Mouse (Mus musculus) C2C12 (cell line): ENCODE data around the gene Slc38a10. TPM values are rescaled to one million over a fixed set of nuclear protein-coding genes. Genes with fewer than 3 reads are reported as not detected.

Experiments used
- H3K27me3 ChIP-seq: one replicate; pipeline ENCODE4 v1.6.1; 2011; ENCODE audit not compliant: control insufficient read depth, insufficient read depth, insufficient read length
- H3K36me3 ChIP-seq: one replicate; pipeline ENCODE4 v1.6.1; 2011; ENCODE audit not compliant: control insufficient read depth, insufficient read depth
- H3K4me3 ChIP-seq: one replicate; pipeline ENCODE4 v1.5.1; 2011; ENCODE audit warnings: mild to moderate bottlenecking, control low read depth; ENCODE audit not compliant: poor library complexity, insufficient read depth, severe bottlenecking
- H3K79me2 ChIP-seq: one replicate; pipeline ENCODE4 v1.6.1; 2011; ENCODE audit not compliant: control insufficient read depth, insufficient read depth
- H3K79me3 ChIP-seq: one replicate; pipeline ENCODE4 v1.6.1; 2011; ENCODE audit warnings: low read depth, control low read depth
- H3ac ChIP-seq: one replicate; pipeline ENCODE3; 2011; ENCODE audit warnings: low read depth; ENCODE audit not compliant: control insufficient read depth, insufficient read length
- CEBPB ChIP-seq: IDR thresholded peaks from one replicate; pipeline ENCODE4 v1.6.1; 2011; ENCODE audit warnings: low read depth, mild to moderate bottlenecking, control low read depth, moderate library complexity
- CTCF ChIP-seq: IDR thresholded peaks from one replicate; pipeline ENCODE4 v1.5.1; 2011; ENCODE audit not compliant: control insufficient read depth, insufficient read depth, insufficient read length
- FOSL1 ChIP-seq: IDR thresholded peaks from one replicate; pipeline ENCODE4 v1.8.0; 2011; ENCODE audit warnings: mild to moderate bottlenecking, low read length; ENCODE audit not compliant: poor library complexity, insufficient read depth, severe bottlenecking
- MAX ChIP-seq: IDR thresholded peaks from one replicate; pipeline ENCODE4 v1.6.1; 2011; ENCODE audit warnings: mild to moderate bottlenecking, control low read depth
- MYOD1 ChIP-seq: IDR thresholded peaks from one replicate; pipeline ENCODE4 v1.6.1; 2011; ENCODE audit warnings: low read depth; ENCODE audit not compliant: control insufficient read depth, insufficient read length
- MYOG ChIP-seq: IDR thresholded peaks from one replicate; pipeline ENCODE4 v1.6.1; 2011; ENCODE audit not compliant: control insufficient read depth, insufficient read length; ENCODE audit errors: extremely low read depth
- USF1 ChIP-seq: IDR thresholded peaks from one replicate; pipeline ENCODE4 v1.6.1; 2011; ENCODE audit warnings: low read depth, mild to moderate bottlenecking, control low read depth, moderate library complexity
- polyA plus RNA-seq: library from polyadenylated mRNA; unstranded; fragments of >200 nt; fragmentation: generic; extraction: Trizol; gene quantifications from one replicate; pipeline ENCODE4 v1.2.1, GENCODE M21; 2012; ENCODE audit warnings: missing spikeins

Gene Slc38a10
- polyA plus RNA-seq, 1 experiment = 71.6 TPM

DNA sequence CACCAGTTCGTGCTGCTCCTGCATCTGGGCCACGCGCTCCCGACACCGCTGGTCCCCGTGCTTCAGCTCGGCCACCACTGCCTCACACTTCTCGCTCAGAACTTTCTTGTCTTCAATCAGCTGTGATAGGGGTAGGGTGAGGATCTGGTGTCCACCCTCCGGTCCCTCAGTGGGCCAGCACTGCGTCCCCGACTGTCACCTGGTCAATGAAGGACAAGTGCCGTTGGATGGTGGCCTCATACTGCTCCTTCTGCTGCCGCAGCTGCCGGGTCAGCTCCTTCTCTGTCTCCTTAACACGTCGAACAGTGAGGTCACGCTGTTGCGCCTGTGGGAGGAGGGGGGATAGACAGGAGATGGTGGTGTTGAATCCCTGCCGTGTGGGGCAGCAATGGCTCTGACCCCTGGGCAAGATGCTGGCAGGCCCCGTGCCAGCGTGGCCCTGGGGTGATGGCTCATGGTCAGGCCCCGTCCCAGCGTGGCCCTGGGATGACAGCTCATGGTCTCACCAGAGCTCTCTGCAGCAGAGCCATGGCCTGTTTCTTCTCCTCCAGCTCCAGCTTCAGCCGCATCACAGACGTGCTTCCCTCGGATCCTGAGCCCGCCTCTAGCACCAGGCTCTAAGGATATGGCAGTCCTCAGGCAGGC is 80.7 kb downstream of the Slc38a10 start:
- no peaks in the 10 kb centered on the region for H3K79me3 ChIP-seq
- TF ChIP-seq MYOD1 = no peak
- no peak overlapping the region for H3ac ChIP-seq
- no peaks in the 10 kb centered on the region for H3K79me2 ChIP-seq
- H3K4me3 ChIP-seq = no peak overlapping the region
- H3K36me3 ChIP-seq = no peaks in the 10 kb centered on the region
- H3K27me3 ChIP-seq = no peaks in the 10 kb centered on the region

- H3K79me3 ChIP-seq = no peaks in the 10 kb centered on the region
- H3K27me3 ChIP-seq = no peaks in the 10 kb centered on the region
- no peak overlapping the region for H3K4me3 ChIP-seq
- H3K79me2 ChIP-seq = no peaks in the 10 kb centered on the region
- H3K36me3 ChIP-seq = no peaks in the 10 kb centered on the region
- H3ac ChIP-seq = no peak overlapping the region
- no peak for TF ChIP-seq CTCF
- TF ChIP-seq FOSL1 = no peak
Observed at GRCm38 (mm10) chr11:120069261-120069660, 81.9 kb downstream of the Slc38a10 start.

- Histone ChIP-seq H3K36me3 (no peaks in the 10 kb centered on the region), H3K27me3 (no peaks in the 10 kb centered on the region), H3ac (no peak overlapping the region), H3K4me3 (no peak overlapping the region), H3K79me3 (no peaks in the 10 kb centered on the region), H3K79me2 (no peaks in the 10 kb centered on the region)
- TF ChIP-seq CEBPB (no peak), MYOD1 (no peak), MYOG (no peak), USF1 (no peak), MAX (no peak), FOSL1 (no peak), CTCF (no peak)
Observed at GRCm38 (mm10) chr11:120067834-120068233, 83.3 kb downstream of the Slc38a10 start.

- no peaks in the 10 kb centered on the region for H3K36me3 ChIP-seq
- no peak overlapping the region for H3ac ChIP-seq
- H3K79me3 ChIP-seq = no peaks in the 10 kb centered on the region
- H3K79me2 ChIP-seq = no peaks in the 10 kb centered on the region
- H3K27me3 ChIP-seq = peaks cover 13% of the 10 kb centered on the region
- TF ChIP-seq CTCF = peak; percentile 72
- TF ChIP-seq MAX = no peak
- H3K4me3 ChIP-seq = no peak overlapping the region
Observed at GRCm38 (mm10) chr11:120065291-120065690, 85.9 kb downstream of the Slc38a10 start.

DNA sequence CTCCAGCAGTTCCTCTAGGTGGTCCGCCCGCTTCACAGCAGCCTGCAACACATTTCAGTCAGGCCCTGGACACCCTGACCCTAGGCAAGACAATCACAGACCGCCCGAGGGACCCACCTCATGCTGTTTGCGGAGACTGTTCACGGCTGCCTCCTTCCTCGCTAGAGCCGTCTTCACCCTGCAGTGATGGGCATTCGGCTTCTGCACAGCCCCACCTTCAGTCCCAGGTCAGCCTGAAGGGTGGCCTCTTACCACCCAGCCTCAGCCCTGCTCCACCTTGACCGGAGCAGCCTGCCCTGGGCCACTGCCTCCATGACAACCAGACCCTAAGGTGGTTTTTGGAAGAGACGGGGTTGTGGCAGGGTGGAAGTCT is 86.5 kb downstream of the Slc38a10 start:
- Histone ChIP-seq H3K4me3 (no peak overlapping the region), H3K36me3 (no peaks in the 10 kb centered on the region), H3K79me2 (no peaks in the 10 kb centered on the region), H3K27me3 (peaks cover 17% of the 10 kb centered on the region), H3ac (no peak overlapping the region), H3K79me3 (no peaks in the 10 kb centered on the region)
- no peak for TF ChIP-seq MYOG
- TF ChIP-seq MAX = no peak
- TF ChIP-seq FOSL1 = no peak
- TF ChIP-seq USF1 = no peak
- TF ChIP-seq CEBPB = no peak
- TF ChIP-seq MYOD1 = no peak
- TF ChIP-seq CTCF = no peak

- Histone ChIP-seq H3K79me3 (no peaks in the 10 kb centered on the region), H3K27me3 (peaks cover 22% of the 10 kb centered on the region), H3K79me2 (no peaks in the 10 kb centered on the region), H3K36me3 (no peaks in the 10 kb centered on the region), H3K4me3 (no peak overlapping the region), H3ac (no peak overlapping the region)
- TF ChIP-seq MYOD1 = no peak
- TF ChIP-seq FOSL1 = no peak
- TF ChIP-seq CTCF = no peak
- TF ChIP-seq USF1 = no peak
Observed at GRCm38 (mm10) chr11:120064006-120064667, 87.0 kb downstream of the Slc38a10 start.
